Mouse (Mus musculus) thymus, postnatal 10 days (tissue): ENCODE measurements around the gene Proser3.

Experiments
- DNase-seq, 2 experiments: peaks; one replicate each; pipeline ENCODE4 v3.0.0; 2021; ENCODE audit warnings: low spot score in 2 of 2

Proser3 gene

GRCm38 (mm10) chr7:30552102-30553020 is at the start of gene Proser3, which contains the start of gene Hspb6:
Gene Proser3, minus strand, starts transcription at chr7:30552299.
Gene Hspb6, plus strand, starts transcription at chr7:30552178.
- DNase-seq = peak; percentile 95

GRCm38 (mm10) chr7:30600651-30601050 is 48.6 kb upstream of the Proser3 start:
- no peak for DNase-seq

DNA sequence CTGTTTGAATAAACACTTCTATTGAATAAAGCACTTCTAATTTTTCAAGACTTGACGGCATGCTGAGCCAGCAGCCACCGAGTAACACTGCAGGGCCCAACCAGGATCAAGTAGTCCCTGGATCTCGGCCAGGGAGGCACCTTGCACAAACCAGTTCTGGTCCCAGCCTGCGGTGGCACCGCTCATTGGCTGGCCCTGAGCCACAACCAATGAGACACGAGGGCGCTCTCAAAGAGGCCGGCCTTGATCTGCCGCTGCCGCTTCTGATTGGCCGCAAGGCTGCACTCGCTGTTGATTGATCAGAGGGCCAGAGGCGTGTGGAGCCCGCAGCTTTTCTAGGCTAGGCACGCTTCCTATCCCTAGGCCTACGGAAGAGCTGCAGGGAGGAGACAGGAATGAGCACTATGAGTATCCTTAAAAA is 47.8 kb upstream of the Proser3 start:
- peak; percentile 54 to 61 for DNase-seq

- DNase-seq = no peak
Measured at GRCm38 (mm10) chr7:30598786-30599185, 46.7 kb upstream of the Proser3 start, which contains the start of gene Zbtb32. Gene Zbtb32, minus strand, starts transcription at chr7:30598909.

DNA sequence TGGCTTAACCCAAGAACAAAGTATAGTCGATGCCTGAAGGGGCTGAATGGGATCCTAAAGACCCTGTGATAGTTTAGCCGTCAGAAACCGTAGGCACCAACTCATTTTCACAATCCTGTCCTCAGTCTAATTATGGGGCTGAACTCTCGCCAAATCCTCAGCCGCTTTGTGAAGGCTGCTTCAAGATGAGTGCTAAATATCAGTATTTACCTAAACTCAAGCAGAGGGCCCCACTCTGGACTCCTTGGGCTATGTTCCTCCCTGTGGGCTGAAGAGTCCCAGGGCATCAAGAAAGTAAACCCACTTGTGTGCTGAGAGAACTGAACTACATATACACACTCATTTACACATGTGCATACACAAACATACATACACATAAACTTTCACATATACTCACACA is 44.7 kb upstream of the Proser3 start:
- no peak for DNase-seq

DNA sequence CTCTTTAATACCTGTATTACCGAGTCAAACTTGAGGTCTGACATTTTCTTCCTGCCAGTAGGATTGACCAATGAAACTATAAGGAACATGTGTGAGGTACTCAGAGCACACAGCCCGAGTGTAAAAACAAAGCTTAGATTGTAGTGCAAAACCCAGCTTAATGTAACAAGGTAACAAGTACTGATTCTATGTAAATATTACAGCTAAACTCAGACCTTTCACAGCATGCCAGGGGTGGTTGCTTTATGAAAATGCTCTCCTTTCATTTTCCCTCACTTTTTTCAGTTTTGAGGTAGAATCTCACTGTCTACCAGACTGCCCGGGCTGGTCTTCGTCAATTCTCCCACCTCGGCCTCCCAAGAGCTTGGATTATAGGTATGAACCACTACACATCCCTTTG is 44.0 kb upstream of the Proser3 start:
- DNase-seq = no peak

GRCm38 (mm10) chr7:30594510-30595024 is 42.5 kb upstream of the Proser3 start:
- no peak for DNase-seq

GRCm38 (mm10) chr7:30593579-30594509 is 41.7 kb upstream of the Proser3 start:
- no peak for DNase-seq

- DNase-seq = no peak
Measured at GRCm38 (mm10) chr7:30592772-30593423, 40.8 kb upstream of the Proser3 start.

DNA sequence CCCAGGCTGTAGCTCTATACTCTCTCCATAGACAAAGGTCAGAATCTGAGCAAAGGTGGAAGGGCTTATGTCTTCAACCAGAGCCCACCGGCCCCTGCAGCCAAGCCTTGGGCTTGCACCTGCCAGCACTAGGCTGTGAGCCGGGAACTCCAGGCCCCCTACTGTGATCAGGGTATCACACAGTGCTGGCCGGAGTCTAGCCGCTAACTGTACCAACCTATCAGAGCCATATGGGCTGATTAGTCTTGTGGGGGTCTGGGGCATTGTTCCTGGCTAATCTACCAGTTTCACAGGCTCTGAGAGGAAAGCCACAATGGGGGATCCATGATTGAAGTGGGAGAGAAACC is 39.5 kb upstream of the Proser3 start:
- no peak for DNase-seq

- DNase-seq = no peak
Measured at GRCm38 (mm10) chr7:30590927-30591604, 39.0 kb upstream of the Proser3 start.

- peak; percentile 76 to 88 for DNase-seq
Measured at GRCm38 (mm10) chr7:30589435-30590301, 37.6 kb upstream of the Proser3 start.

DNA sequence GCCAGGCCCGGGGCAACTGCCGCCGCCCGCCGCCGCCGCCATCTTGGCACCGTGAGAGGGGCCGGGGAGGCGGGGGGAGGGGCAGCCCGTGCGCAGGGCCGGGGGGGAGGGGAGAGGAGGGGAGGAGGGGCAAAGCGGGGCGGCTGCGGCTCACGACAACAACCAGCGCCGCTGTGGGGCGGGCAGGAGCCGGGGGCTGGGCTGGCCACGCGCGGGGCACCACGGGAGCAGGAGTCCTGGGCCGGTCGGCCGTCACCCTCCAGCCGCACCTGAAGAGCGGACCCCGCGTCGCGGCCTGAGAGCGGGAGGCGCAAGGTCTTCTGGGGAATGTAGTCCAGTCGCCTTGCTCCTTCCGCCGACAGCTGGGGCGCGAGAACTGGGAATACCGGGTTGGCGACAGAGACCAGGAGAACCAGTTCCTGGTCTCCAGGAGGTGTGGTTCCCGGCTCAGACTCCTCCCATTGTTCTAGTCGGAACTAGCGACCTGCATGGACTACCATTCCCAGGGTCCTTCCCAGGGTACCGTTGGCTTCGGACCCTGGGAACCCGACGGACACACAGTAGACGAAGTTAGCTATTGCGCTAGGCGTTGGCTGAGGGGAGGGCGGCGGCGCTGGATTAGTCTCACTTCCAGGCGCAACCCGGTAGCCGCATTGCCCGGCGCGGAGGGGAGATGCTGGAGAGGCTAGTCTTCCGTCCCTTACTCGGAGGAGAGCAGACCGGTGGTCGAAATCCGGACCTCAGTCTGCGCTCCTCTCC is 36.8 kb upstream of the Proser3 start, which contains the start of gene Kmt2b:
Gene Kmt2b, minus strand, starts transcription at position 51 of the 759 bp plus-strand sequence.
- DNase-seq = peak; percentile 86 to 91

- peak; percentile 51 to 56 for DNase-seq
Measured at GRCm38 (mm10) chr7:30587842-30588667, 36.0 kb upstream of the Proser3 start.

- no peak for DNase-seq
Measured at GRCm38 (mm10) chr7:30586455-30587020, 34.4 kb upstream of the Proser3 start.

DNA sequence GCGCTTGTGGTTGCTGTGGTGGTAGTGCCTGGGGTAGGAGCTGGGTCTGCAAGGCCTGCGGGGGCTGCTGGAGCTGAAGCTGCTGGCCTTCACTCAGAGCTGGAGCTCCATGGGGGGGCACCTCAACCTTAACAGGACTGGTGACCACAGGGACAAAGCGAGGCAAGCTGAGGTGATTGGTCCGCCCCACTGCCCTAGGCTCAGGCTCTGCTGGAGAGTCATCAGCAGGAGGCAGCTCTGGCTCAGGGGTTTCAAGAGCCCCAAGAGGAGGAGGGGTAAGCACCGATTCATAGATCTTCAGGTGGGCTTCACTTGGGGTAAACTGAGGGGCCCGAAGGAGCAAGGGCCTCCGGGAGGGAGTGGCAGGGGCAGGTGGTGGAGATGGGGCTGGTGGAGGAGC is 33.1 kb upstream of the Proser3 start:
- no peak for DNase-seq

DNA sequence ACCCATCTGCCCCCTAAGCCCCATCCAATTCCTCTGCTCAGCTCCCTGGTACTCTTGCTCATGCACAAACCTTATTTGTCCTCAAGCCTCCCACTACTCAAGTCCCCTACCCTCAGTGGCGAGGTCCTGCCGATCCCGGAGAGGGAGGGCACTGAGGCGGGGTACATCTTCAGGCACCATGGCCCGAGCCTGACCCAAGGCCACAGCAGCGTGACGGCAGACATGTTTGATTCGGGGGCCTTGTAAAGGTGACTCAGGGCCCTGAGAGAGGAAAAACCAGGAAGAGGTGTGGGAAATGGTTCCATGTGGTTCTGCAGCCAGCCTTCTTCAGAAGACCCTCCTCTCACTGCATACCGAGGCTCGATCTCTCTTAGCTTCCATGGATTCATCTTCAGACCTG is 32.2 kb upstream of the Proser3 start:
- no peak for DNase-seq

DNA sequence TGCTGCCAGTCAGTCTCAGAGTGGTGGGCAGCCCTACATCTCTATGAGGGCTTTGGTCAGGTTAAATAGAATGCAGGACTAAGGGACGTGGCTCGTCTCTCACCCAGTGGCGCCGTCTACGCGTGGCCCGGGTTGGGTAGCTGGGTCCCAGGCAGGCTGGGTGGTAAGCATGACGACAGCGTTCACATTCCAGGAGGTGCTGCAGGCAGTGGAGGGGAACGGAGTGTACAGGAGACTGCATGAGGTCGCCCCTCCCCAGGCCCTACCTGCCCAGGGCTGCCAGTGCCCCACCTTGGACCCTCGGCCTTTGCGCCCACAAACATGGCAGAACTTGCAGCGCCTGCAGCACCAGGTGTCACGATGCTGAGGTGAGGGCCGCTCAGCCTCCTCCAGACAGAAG is 29.4 kb upstream of the Proser3 start:
- no peak for DNase-seq
